Mouse (Mus musculus) liver, embryonic 13.5 days (tissue): ENCODE data around the gene Hnrnpab. TPM values are rescaled to one million over a fixed set of nuclear protein-coding genes. Genes with fewer than 3 reads are reported as not detected.
A peak's percentile ranks its signal among the peaks of the same experiment; 100 is the strongest.

Experiments
- ATAC-seq: fragments of 200-750 bp; cut with Nextera tagmentation; 2 replicates; pipeline ENCODE4 v1.8.0; 2017; ENCODE audit warnings: low read depth, mild to moderate bottlenecking, moderate number of reproducible peaks, moderate library complexity
- DNase-seq: peaks from one replicate; pipeline ENCODE4 v3.0.0; 2022
- H3K27ac ChIP-seq: fragments of 300-500 bp; sonication (generic); 2 replicates; pipeline ENCODE4 v1.5.1; 2015; ENCODE audit warnings: moderate library complexity, mild to moderate bottlenecking, inconsistent platforms
- H3K27me3 ChIP-seq: fragments of 300-500 bp; sonication (generic); 2 replicates; pipeline ENCODE4 v1.6.1; 2015; ENCODE audit warnings: mild to moderate bottlenecking, inconsistent platforms
- H3K36me3 ChIP-seq: fragments of 300-500 bp; sonication (generic); 2 replicates; pipeline ENCODE4 v1.6.1; 2015; ENCODE audit warnings: mild to moderate bottlenecking, inconsistent platforms
- H3K4me1 ChIP-seq: fragments of 300-500 bp; sonication (generic); replicated peaks from 2 replicates; pipeline ENCODE4 v1.6.1; 2015; ENCODE audit warnings: inconsistent platforms
- H3K4me2 ChIP-seq: fragments of 300-500 bp; sonication (generic); 2 replicates; pipeline ENCODE4 v1.6.1; 2015; ENCODE audit warnings: inconsistent platforms, mild to moderate bottlenecking, moderate library complexity
- H3K4me3 ChIP-seq: fragments of 300-500 bp; sonication (generic); replicated peaks from 2 replicates; pipeline ENCODE4 v1.5.1; 2015; ENCODE audit warnings: mild to moderate bottlenecking, inconsistent platforms
- H3K9ac ChIP-seq: fragments of 300-500 bp; sonication (generic); 2 replicates; pipeline ENCODE4 v1.6.1; 2015; ENCODE audit warnings: mild to moderate bottlenecking, inconsistent platforms
- H3K9me3 ChIP-seq: fragments of 300-500 bp; sonication (generic); replicated peaks from 2 replicates; pipeline ENCODE4 v1.6.1; 2016; ENCODE audit warnings: inconsistent platforms
- WGBS: fragments of 180-500 bp; shearing (Covaris S2); methylation state at CpG from one replicate; pipeline ENCODE4 v1.1.7; 2015; ENCODE audit not compliant: insufficient replicate concordance; 5-methylcytosine and 5-hydroxymethylcytosine counted together
- polyA plus RNA-seq: library from polyadenylated mRNA; unstranded; fragments of >200 nt; fragmentation: Nextera tagmentation; extraction: Ambion mirVana; gene quantifications from 2 replicates; pipeline ENCODE4 v1.2.1, GENCODE M21; 2015

The Hnrnpab gene
- polyA plus RNA-seq, result 250 and 275 TPM in 2 replicates

DNA sequence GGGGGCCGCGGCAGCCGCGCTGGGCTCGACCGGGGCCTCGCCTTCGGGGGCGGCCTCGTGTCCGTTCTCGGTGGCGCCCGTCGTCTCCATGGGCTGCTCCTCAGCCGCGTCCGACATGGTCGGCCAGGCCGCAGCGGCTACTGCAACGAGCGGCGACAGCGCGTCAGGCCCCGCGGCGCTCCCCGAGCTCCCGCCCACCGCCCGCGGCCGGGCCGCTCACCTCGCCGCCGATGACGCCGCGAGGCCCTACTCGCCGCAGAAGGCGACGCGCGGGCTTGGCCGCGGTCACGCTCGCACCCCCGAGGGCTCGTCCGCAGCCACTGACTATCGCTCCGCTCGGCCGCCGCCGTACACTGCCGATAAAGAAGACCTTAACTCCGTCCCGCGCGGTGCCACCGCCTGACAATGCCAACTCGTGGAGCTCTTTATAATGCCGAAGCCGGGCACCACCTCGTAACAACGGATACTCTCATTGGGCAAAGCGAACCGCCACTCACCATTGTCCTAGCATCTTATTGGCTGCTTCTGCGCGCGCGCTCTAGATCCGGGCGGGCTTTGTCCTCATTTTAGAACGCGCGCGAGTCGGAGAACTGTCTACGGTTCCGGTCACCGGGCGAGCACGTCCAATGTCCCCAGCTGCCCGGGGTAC, at the start of gene Hnrnpab:
TSS of gene Hnrnpab (minus strand) at position 401 of the 649 bp plus-strand sequence.
- ATAC-seq (peak; percentile 82), DNase-seq (peak; percentile 96)
- Histone ChIP-seq H3K27ac (peak within 1 kb of the TSS; percentile 95), H3K9me3 (no peaks in the 10 kb centered on the region), H3K4me1 (peaks cover 83% of the 10 kb centered on the region), H3K36me3 (peaks cover 41% of the 10 kb centered on the region), H3K4me2 (peak within 1 kb of the TSS; percentile 95), H3K27me3 (no peaks in the 10 kb centered on the region), H3K9ac (peak within 1 kb of the TSS; percentile 97), H3K4me3 (peak within 1 kb of the TSS; percentile 97)
- under 1% methylated on average over 82 of the region's 91 CpGs for WGBS

GRCm38 (mm10) chr11:51654891-51655290, 48.2 kb upstream of the Hnrnpab start:
- no peak overlapping the region for H3K4me3 ChIP-seq
- peaks cover 34% of the 10 kb centered on the region for H3K27me3 ChIP-seq
- no peaks in the 10 kb centered on the region for H3K9me3 ChIP-seq
- DNase-seq (no peak), ATAC-seq (no peak)
- H3K4me2 ChIP-seq, result no peak overlapping the region
- H3K27ac ChIP-seq, result no peak overlapping the region
- H3K36me3 ChIP-seq, result no peaks in the 10 kb centered on the region
- no peak overlapping the region for H3K9ac ChIP-seq
- peaks cover 23% of the 10 kb centered on the region for H3K4me1 ChIP-seq
- WGBS, result 87% methylated on average over 3 of the region's 3 CpGs

GRCm38 (mm10) chr11:51653736-51654135, 47.1 kb upstream of the Hnrnpab start:
- H3K4me1 ChIP-seq, result peaks cover 29% of the 10 kb centered on the region
- no peak overlapping the region for H3K4me2 ChIP-seq
- WGBS, result 76% methylated on average over 6 of the region's 6 CpGs
- no peak overlapping the region for H3K9ac ChIP-seq
- no peak overlapping the region for H3K27ac ChIP-seq
- DNase-seq (no peak), ATAC-seq (no peak)
- no peaks in the 10 kb centered on the region for H3K36me3 ChIP-seq
- peaks cover 45% of the 10 kb centered on the region for H3K27me3 ChIP-seq
- H3K9me3 ChIP-seq, result no peaks in the 10 kb centered on the region
- no peak overlapping the region for H3K4me3 ChIP-seq

GRCm38 (mm10) chr11:51652889-51653418, 46.3 kb upstream of the Hnrnpab start:
- DNase-seq, result no peak
- no peaks in the 10 kb centered on the region for H3K9me3 ChIP-seq
- H3K4me1 ChIP-seq, result peaks cover 26% of the 10 kb centered on the region
- ATAC-seq, result no peak
- no peak overlapping the region for H3K4me2 ChIP-seq
- H3K27ac ChIP-seq, result no peak overlapping the region
- peaks cover 52% of the 10 kb centered on the region for H3K27me3 ChIP-seq
- H3K36me3 ChIP-seq, result no peaks in the 10 kb centered on the region
- 69% methylated on average over 4 of the region's 4 CpGs for WGBS
- H3K4me3 ChIP-seq, result no peak overlapping the region
- no peak overlapping the region for H3K9ac ChIP-seq

- peak within 1 kb of the TSS; percentile 68 for H3K9ac ChIP-seq
- H3K4me1 ChIP-seq, result peaks cover 35% of the 10 kb centered on the region
- H3K36me3 ChIP-seq, result no peaks in the 10 kb centered on the region
- under 1% methylated on average over 70 of the region's 70 CpGs for WGBS
- peak within 1 kb of the TSS; percentile 81 for H3K4me2 ChIP-seq
- H3K27me3 ChIP-seq, result peaks cover 54% of the 10 kb centered on the region
- ATAC-seq (peak; percentile 57), DNase-seq (peak; percentile 30)
- H3K4me3 ChIP-seq, result peak within 1 kb of the TSS; percentile 66
- H3K27ac ChIP-seq, result no peak within 1 kb of the TSS
- no peaks in the 10 kb centered on the region for H3K9me3 ChIP-seq
Measured at GRCm38 (mm10) chr11:51650691-51651515, 44.3 kb upstream of the Hnrnpab start, which contains the start of the genes N4bp3 and D930048N14Rik. TSS of gene N4bp3 (minus strand) at chr11:51650842. TSS of gene D930048N14Rik (plus strand) at chr11:51650954.

DNA sequence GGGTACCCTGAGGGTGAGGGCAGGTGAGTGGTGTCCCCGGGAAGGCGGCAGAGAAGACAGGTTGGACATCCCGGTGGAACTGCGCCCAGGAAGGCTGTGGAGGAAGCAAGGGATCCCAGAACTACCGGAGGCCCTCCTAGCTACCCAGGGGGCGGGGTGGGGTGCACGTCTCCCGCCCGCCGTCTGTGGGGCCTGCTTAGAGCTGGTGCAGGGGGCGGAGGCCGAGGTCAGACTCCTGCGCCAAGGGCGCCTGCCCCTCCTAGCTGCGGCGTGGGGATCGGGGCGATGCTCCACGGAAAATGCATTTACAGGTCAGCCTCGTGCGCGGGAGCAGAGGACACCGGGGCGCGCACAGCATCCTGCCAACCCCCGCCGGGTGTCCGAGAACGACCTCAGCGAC, 43.6 kb upstream of the Hnrnpab start:
- H3K27me3 ChIP-seq, result peaks cover 57% of the 10 kb centered on the region
- no peak overlapping the region for H3K27ac ChIP-seq

GRCm38 (mm10) chr11:51649889-51650199, 43.2 kb upstream of the Hnrnpab start:
- peaks cover 58% of the 10 kb centered on the region for H3K27me3 ChIP-seq
- ATAC-seq (no peak), DNase-seq (no peak)
- WGBS, result 8% methylated on average over 7 of the region's 7 CpGs
- no peaks in the 10 kb centered on the region for H3K9me3 ChIP-seq
- H3K4me2 ChIP-seq, result peak overlapping the region; percentile 81
- H3K4me3 ChIP-seq, result peak overlapping the region; percentile 66
- no peak overlapping the region for H3K27ac ChIP-seq
- 0 out of 2 replicates have a peak, but pooled peaks cover 2% of the 10 kb centered on the region for H3K36me3 ChIP-seq
- H3K4me1 ChIP-seq, result peaks cover 35% of the 10 kb centered on the region
- peak overlapping the region; percentile 68 for H3K9ac ChIP-seq

More for the DNA sequence above, 43.6 kb upstream of the Hnrnpab start:
- under 1% methylated on average over 30 of the region's 30 CpGs for WGBS
- no peak for DNase-seq
- Histone ChIP-seq H3K4me1 (peaks cover 35% of the 10 kb centered on the region), H3K9me3 (no peaks in the 10 kb centered on the region), H3K4me3 (peak overlapping the region; percentile 66), H3K36me3 (no peaks in the 10 kb centered on the region), H3K9ac (peak overlapping the region; percentile 68), H3K4me2 (peak overlapping the region; percentile 81)
- ATAC-seq, result peak; percentile 36

DNA sequence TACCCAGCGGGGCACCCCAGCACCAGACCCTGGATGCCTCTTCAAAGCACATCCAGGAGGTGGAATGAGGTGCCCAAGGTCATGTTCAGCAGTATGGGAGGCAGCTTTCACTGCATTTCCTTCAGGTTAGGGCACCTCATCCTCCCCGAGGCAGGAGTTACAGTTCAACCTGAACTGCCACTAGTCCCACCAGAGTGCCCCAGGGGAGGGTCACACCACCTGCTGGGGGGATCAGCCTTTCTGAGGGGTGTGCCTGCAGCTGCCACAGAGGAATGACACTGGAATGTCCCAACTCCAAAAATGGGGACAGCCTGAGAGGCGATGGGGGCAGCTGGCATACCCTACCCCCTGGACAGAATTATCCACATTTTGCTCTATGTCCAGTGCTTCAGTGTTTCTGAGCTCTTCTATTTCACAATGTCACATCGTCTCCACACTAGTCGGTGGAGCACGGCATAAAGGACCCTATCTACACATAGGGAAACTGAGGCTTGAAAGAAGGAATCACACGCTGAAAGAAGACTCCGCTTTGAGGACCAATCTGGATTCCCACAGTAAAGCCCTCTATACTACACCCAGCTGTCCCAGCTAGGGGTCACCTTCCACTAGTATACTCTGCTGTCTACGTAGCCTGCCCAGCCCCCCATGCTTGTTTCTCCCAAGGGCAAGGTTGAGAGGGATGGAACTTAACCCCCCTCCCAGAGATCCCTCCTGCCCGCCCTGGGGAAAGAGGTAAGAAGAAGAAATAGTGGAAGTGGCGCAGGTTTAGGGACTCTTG, 42.7 kb upstream of the Hnrnpab start:
- H3K9me3 ChIP-seq, result no peaks in the 10 kb centered on the region
- peak overlapping the region; percentile 68; the same call in 1 of the 2 replicates for H3K9ac ChIP-seq
- no peak for ATAC-seq
- no peak overlapping the region for H3K27ac ChIP-seq
- H3K4me3 ChIP-seq, result peak overlapping the region; percentile 66
- peak overlapping the region; percentile 81 for H3K4me2 ChIP-seq
- 32% methylated on average over 11 of the region's 11 CpGs for WGBS
- H3K4me1 ChIP-seq, result peaks cover 35% of the 10 kb centered on the region
- DNase-seq, result no peak
- H3K36me3 ChIP-seq, result 0 out of 2 replicates have a peak, but pooled peaks cover 3% of the 10 kb centered on the region
- peaks cover 58% of the 10 kb centered on the region for H3K27me3 ChIP-seq

DNA sequence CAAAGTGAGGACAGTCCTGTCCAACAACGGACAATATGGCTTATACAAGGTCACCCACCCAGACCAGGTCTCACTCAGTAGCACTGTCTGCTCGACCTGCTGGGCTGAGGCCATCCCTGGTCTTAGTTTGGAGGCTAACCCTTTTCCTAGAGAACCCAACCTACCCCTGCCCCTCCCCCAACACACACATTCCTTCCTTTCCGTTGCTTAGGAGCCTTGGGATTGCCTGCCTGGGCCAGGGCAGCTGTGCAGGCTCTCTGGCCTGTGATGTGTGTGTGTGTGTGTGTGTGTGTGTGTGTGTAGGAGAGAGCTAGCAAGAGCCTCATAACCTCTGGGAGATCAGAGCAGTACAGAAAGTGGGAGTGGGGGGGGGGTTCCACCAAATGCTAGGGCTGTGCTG, 41.9 kb upstream of the Hnrnpab start:
- no peak overlapping the region for H3K27ac ChIP-seq
- H3K9ac ChIP-seq, result peak overlapping the region; percentile 17; the same call in 1 of the 2 replicates
- H3K4me1 ChIP-seq, result peaks cover 39% of the 10 kb centered on the region
- no peaks in the 10 kb centered on the region for H3K9me3 ChIP-seq
- ATAC-seq, result no peak
- H3K36me3 ChIP-seq, result 0 out of 2 replicates have a peak, but pooled peaks cover 3% of the 10 kb centered on the region
- no peak overlapping the region for H3K4me2 ChIP-seq
- H3K4me3 ChIP-seq, result no peak overlapping the region
- 38% methylated on average over 3 of the region's 3 CpGs for WGBS
- H3K27me3 ChIP-seq, result peaks cover 58% of the 10 kb centered on the region
- no peak for DNase-seq

- peaks cover 50% of the 10 kb centered on the region for H3K27me3 ChIP-seq
- H3K9ac ChIP-seq, result no peak overlapping the region
- WGBS, result 42% methylated on average over 15 of the region's 15 CpGs
- no peak overlapping the region for H3K4me3 ChIP-seq
- peaks cover 42% of the 10 kb centered on the region for H3K4me1 ChIP-seq
- H3K36me3 ChIP-seq, result 0 out of 2 replicates have a peak, but pooled peaks cover 3% of the 10 kb centered on the region
- H3K4me2 ChIP-seq, result no peak overlapping the region
- no peaks in the 10 kb centered on the region for H3K9me3 ChIP-seq
- H3K27ac ChIP-seq, result peak overlapping the region; percentile 20; the same call in 1 of the 2 replicates
- DNase-seq, result no peak
- no peak for ATAC-seq
Measured at GRCm38 (mm10) chr11:51646751-51647667, 40.4 kb upstream of the Hnrnpab start.
